Comparison of ENCODE assay signal across 7 mouse cellular contexts in the genomic region with DNA sequence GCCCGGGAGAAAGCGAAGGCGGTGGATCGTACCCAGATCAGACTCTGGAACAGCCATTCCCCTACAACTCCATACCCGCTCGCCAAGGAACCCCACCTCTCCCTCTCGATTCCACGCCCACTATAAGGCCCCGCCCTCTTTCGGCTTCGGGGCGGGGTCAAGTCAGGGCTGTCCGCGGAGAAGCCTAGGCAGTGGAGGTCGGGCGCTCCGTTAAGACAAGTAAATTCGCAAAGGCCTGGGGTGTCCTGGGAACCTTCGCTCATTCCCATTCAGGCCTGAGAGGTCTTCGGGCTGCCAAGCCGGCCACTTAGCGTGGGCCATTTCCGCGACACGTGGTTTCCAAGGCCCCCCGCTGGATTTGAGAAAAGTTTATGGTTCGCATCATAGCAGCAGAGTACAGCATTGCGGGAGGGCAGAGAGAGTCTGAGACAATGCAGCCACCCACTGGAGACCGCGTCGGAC. TPM values are rescaled to one million over a fixed set of nuclear protein-coding genes. Genes with fewer than 3 reads are reported as not detected.
DNase-seq lines count a peak whose midpoint lies in the region; ATAC-seq and TF ChIP-seq lines count a peak whose summit lies in the region.

A gene (plus strand): TSS at position 413 of the 462 bp plus-strand sequence.

- ATAC-seq in intestine, embryonic 15.5 days = peak; percentile 90

- no peaks in the 10 kb centered on the region for H3K9me3 ChIP-seq in intestine, embryonic 15.5 days
- no peaks in the 10 kb centered on the region for H3K9me3 ChIP-seq in midbrain, embryonic 10.5 days (replicated peaks)

- peak within 1 kb of the TSS; percentile 90 for H3K4me2 ChIP-seq in intestine, embryonic 15.5 days (replicated peaks)

- H3K9ac ChIP-seq in intestine, embryonic 15.5 days = peak within 1 kb of the TSS; percentile 86

- H3K27me3 ChIP-seq in intestine, embryonic 15.5 days (replicated peaks) = no peaks in the 10 kb centered on the region
- H3K27me3 ChIP-seq in midbrain, embryonic 10.5 days (ENCODE audit: low read depth, poor library complexity, severe bottlenecking) = no peaks in the 10 kb centered on the region
- H3K27me3 ChIP-seq in small intestine, adult 2 months (ENCODE audit: control insufficient read depth, insufficient read depth, low read length) = no peaks in the 10 kb centered on the region

- no peaks in the 10 kb centered on the region for H3K36me3 ChIP-seq in intestine, embryonic 15.5 days
- peaks cover 16% of the 10 kb centered on the region for H3K36me3 ChIP-seq in midbrain, embryonic 10.5 days
- peaks cover 3% of the 10 kb centered on the region; the same call in 1 of the 2 replicates for H3K36me3 ChIP-seq in small intestine, adult 2 months (ENCODE audit: control insufficient read depth, insufficient read depth, low read length)

- H3K27ac ChIP-seq in intestine, embryonic 15.5 days = peak within 1 kb of the TSS; percentile 89
- peak within 1 kb of the TSS; percentile 85 for H3K27ac ChIP-seq in midbrain, embryonic 10.5 days (replicated peaks)
- H3K27ac ChIP-seq in small intestine, adult 2 months (ENCODE audit: insufficient read depth, low read depth, low read length) = peak within 1 kb of the TSS; percentile 92

- intact Hi-C loops in gastrocnemius, postnatal 36 days (cut with DNase I) = no loop called here
- intact Hi-C loops in left cerebral cortex, postnatal 25 days (cut with DNase I) = no loop called here

- peak; percentile 95 for DNase-seq in adrenal gland, adult 2 months
- DNase-seq in embryo, embryonic 11 days = peak; percentile 94
- DNase-seq in gastrocnemius, postnatal 36 days = peak; percentile 90 to 91
- DNase-seq in left cerebral cortex, postnatal 25 days (ENCODE audit: low spot score in 2 of 2) = peak; percentile 94
- peak; percentile 91 for DNase-seq in midbrain, embryonic 10.5 days (ENCODE audit: low spot score)

- H3K4me1 ChIP-seq in intestine, embryonic 15.5 days (replicated peaks) = peaks cover 23% of the 10 kb centered on the region
- peaks cover 29% of the 10 kb centered on the region for H3K4me1 ChIP-seq in midbrain, embryonic 10.5 days
- peaks cover 8% of the 10 kb centered on the region; the same call in 1 of the 2 replicates for H3K4me1 ChIP-seq in small intestine, adult 2 months (ENCODE audit: control insufficient read depth, insufficient read depth, insufficient read length, low read length)

- peak within 1 kb of the TSS; percentile 98 for H3K4me3 ChIP-seq in intestine, embryonic 15.5 days (replicated peaks)
- H3K4me3 ChIP-seq in midbrain, embryonic 10.5 days = peak within 1 kb of the TSS; percentile 73
- peak within 1 kb of the TSS; percentile 90 for H3K4me3 ChIP-seq in small intestine, adult 2 months (ENCODE audit: low read depth, low read length)

- under 1% methylated on average over 31 of the region's 31 CpGs for WGBS in intestine, embryonic 15.5 days
- WGBS in midbrain, embryonic 10.5 days = under 1% methylated on average over 31 of the region's 31 CpGs
- under 1% methylated on average over 31 of the region's 31 CpGs for WGBS in small intestine, adult 2 months

- TF ChIP-seq CTCF in small intestine, adult 2 months (IDR thresholded peaks at IDR 0.05; ENCODE audit: extremely low read depth, insufficient read length, insufficient replicate concordance, low read depth, low read length) = 0 out of 2 replicates have a peak, but pooled peaks have one; percentile 14

- TF ChIP-seq POLR2A in small intestine, adult 2 months (IDR thresholded peaks at IDR 0.05; ENCODE audit: low read depth, low read length) = peak; percentile 48; the same call in 1 of the 2 replicates

RNA-seq across cellular contexts. Expression of the gene that starts here (rescaled TPM):
- total RNA-seq in adrenal gland, adult 2 months (2021) = 10 to 100 TPM; 55.3 to 69.6 TPM
- 35.6 and 50.7 TPM in 2 replicates for polyA plus RNA-seq in adrenal gland, adult 2 months (2012; rRNA removed)
- 10 to 100 TPM; 41.3 to 45.0 TPM for total RNA-seq in gastrocnemius, postnatal 36 days (2021)
- polyA plus RNA-seq in intestine, embryonic 15.5 days (2015; fragmentation: Nextera tagmentation; extraction: Ambion mirVana) = 43.5 and 48.2 TPM in 2 replicates
- total RNA-seq in left cerebral cortex, postnatal 25 days (2021) = 10 to 100 TPM; 44.4 to 50.3 TPM
- 26.2 and 28.8 TPM in 2 replicates for polyA plus RNA-seq in midbrain, embryonic 10.5 days (2016; fragmentation: Nextera tagmentation; extraction: Ambion mirVana)
- polyA plus RNA-seq in small intestine, adult 2 months (2012; rRNA removed) = 22.3 and 32.6 TPM in 2 replicates

Comparison
In these comparisons a context has a peak if more than half of its experiments do, and no peak if none do; other contexts are left out.
1. Peak in every context shown above with its lines: DNase-seq, ATAC-seq, H3K4me3 ChIP-seq and H3K27ac ChIP-seq.